Mouse (Mus musculus): ENCODE results near the gene Ptch2.

The Ptch2 gene

GRCm38 (mm10) chr4:117095551-117096452 is at the start of gene Ptch2:
TSS of gene Ptch2 (plus strand) at chr4:117096075.
- DNase-seq (ENCODE audit: low spot score in 2 of 2): peak in 1 of 2 experiments; percentile 50

- no peak for DNase-seq (ENCODE audit: low spot score in 2 of 2)
Measured at GRCm38 (mm10) chr4:117048836-117049235, 47.0 kb upstream of the Ptch2 start.

GRCm38 (mm10) chr4:117049485-117049884 is 46.4 kb upstream of the Ptch2 start:
- DNase-seq (ENCODE audit: low spot score in 2 of 2): no peak

- DNase-seq (ENCODE audit: low spot score in 2 of 2): no peak
Measured at GRCm38 (mm10) chr4:117052626-117053025, 43.2 kb upstream of the Ptch2 start.

- DNase-seq (ENCODE audit: low spot score in 2 of 2): no peak
Measured at GRCm38 (mm10) chr4:117053956-117054355, 41.9 kb upstream of the Ptch2 start.

- peak in 1 of 2 experiments; percentile 55 for DNase-seq (ENCODE audit: low spot score in 2 of 2)
Measured at GRCm38 (mm10) chr4:117056102-117056501, 39.8 kb upstream of the Ptch2 start.

GRCm38 (mm10) chr4:117056514-117056913 is 39.4 kb upstream of the Ptch2 start:
- DNase-seq (ENCODE audit: low spot score in 2 of 2): peak in 1 of 2 experiments; percentile 31

GRCm38 (mm10) chr4:117058512-117058911 is 37.4 kb upstream of the Ptch2 start:
- DNase-seq (ENCODE audit: low spot score in 2 of 2): no peak

- DNase-seq (ENCODE audit: low spot score in 2 of 2): no peak
Measured at GRCm38 (mm10) chr4:117062700-117063390, 33.0 kb upstream of the Ptch2 start.

GRCm38 (mm10) chr4:117068035-117068434 is 27.8 kb upstream of the Ptch2 start:
- DNase-seq (ENCODE audit: low spot score in 2 of 2): no peak

- no peak for DNase-seq (ENCODE audit: low spot score in 2 of 2)
Measured at GRCm38 (mm10) chr4:117069647-117070046, 26.2 kb upstream of the Ptch2 start.

GRCm38 (mm10) chr4:117070624-117071023 is 25.3 kb upstream of the Ptch2 start:
- DNase-seq (ENCODE audit: low spot score in 2 of 2): no peak

GRCm38 (mm10) chr4:117071183-117071582 is 24.7 kb upstream of the Ptch2 start:
- no peak for DNase-seq (ENCODE audit: low spot score in 2 of 2)

- DNase-seq (ENCODE audit: low spot score in 2 of 2): no peak
Measured at GRCm38 (mm10) chr4:117087948-117088640, 7.8 kb upstream of the Ptch2 start.

- DNase-seq (ENCODE audit: low spot score in 2 of 2): no peak
Measured at GRCm38 (mm10) chr4:117090586-117090985, 5.3 kb upstream of the Ptch2 start.

- no peak for DNase-seq (ENCODE audit: low spot score in 2 of 2)
Measured at GRCm38 (mm10) chr4:117094626-117095361, 1.1 kb upstream of the Ptch2 start.

- no peak for DNase-seq (ENCODE audit: low spot score in 2 of 2)
Measured at GRCm38 (mm10) chr4:117096666-117097065, 791 bp downstream of the Ptch2 start.

- DNase-seq (ENCODE audit: low spot score in 2 of 2): no peak
Measured at GRCm38 (mm10) chr4:117097969-117098763, 2.3 kb downstream of the Ptch2 start.

GRCm38 (mm10) chr4:117098764-117099036 is 2.8 kb downstream of the Ptch2 start:
- DNase-seq (ENCODE audit: low spot score in 2 of 2): no peak

- DNase-seq (ENCODE audit: low spot score in 2 of 2): no peak
Measured at GRCm38 (mm10) chr4:117100036-117100435, 4.2 kb downstream of the Ptch2 start.

- peak in 1 of 2 experiments; percentile 46 for DNase-seq (ENCODE audit: low spot score in 2 of 2)
Measured at GRCm38 (mm10) chr4:117101218-117101617, 5.3 kb downstream of the Ptch2 start.
